Mouse (Mus musculus) kidney, postnatal 36 days (tissue): ENCODE measurements around the gene Cmtm7.

ENCODE experiments used
- DNase-seq, 2 experiments: peaks; one replicate each; pipeline ENCODE4 v3.0.0; 2021 to 2022; ENCODE audit warnings: mixed read lengths in 2 of 2

The Cmtm7 gene

GRCm38 (mm10) chr9:114794491-114794890 lies 12.8 kb upstream of the Cmtm7 start:
- no peak for DNase-seq

- no peak for DNase-seq
Observed at GRCm38 (mm10) chr9:114793764-114794295, 12.2 kb upstream of the Cmtm7 start.

DNA sequence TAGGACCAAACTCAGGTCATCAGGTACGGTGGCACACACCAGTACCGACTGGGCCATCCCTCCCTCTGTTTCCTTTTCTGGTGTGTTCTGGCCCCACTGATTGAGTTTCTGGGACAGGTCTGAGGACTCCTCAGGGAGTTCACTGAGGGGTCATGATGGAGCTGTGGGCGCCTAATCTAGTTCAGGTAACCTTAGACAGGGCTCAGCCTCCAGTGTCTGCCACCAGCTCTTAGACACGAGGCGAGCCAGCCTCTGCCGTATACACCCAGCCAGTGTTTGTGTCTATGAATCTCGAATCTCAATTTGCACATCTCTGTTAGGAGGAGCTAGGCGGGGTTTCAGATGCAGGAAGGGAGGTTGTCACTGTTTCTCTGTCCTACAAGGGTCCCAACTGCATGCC lies 8.3 kb upstream of the Cmtm7 start:
- DNase-seq = no peak

DNA sequence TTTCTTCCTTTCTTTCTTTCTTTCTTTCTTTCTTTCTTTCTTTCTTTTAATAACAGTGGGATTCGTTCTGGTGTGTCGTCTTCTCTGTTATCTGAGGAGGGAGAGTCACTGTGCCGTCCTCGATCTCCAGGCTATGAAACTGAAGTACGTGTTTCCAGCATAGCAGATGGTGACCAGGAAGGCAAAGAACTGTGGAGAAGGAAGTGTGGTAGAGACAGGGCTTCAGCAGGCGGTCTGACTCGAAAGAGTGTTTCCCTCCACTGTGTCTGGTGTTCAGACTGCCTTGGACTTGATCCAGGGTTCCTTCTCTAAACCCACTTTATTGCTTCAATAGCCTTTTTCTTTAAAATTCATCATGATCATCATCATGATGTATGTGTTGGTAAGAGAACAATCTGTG lies 7.9 kb upstream of the Cmtm7 start:
- DNase-seq = no peak

GRCm38 (mm10) chr9:114788697-114789096 lies 7.0 kb upstream of the Cmtm7 start:
- no peak for DNase-seq

GRCm38 (mm10) chr9:114787716-114788115 lies 6.1 kb upstream of the Cmtm7 start:
- DNase-seq = no peak

DNA sequence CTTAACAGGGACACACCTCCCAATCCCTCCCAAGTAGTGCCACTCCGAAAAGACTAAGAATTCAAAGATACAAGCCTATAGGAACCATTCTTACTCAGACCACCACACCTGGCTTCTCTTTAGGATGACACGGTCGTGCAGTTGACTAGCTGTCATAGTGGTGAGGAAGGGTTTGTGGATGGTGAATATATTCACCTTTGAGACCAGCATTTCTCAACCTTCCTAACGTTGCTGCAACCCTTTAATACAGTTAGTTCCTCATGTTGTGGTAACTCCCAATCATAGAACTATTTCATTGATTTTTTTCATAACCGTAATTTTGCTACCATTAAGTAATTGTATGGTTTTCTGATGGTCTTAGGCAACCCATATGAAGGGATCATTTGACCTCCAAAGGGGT lies 5.5 kb upstream of the Cmtm7 start:
- DNase-seq = no peak

GRCm38 (mm10) chr9:114785432-114786125 lies 3.9 kb upstream of the Cmtm7 start:
- DNase-seq = no peak

DNA sequence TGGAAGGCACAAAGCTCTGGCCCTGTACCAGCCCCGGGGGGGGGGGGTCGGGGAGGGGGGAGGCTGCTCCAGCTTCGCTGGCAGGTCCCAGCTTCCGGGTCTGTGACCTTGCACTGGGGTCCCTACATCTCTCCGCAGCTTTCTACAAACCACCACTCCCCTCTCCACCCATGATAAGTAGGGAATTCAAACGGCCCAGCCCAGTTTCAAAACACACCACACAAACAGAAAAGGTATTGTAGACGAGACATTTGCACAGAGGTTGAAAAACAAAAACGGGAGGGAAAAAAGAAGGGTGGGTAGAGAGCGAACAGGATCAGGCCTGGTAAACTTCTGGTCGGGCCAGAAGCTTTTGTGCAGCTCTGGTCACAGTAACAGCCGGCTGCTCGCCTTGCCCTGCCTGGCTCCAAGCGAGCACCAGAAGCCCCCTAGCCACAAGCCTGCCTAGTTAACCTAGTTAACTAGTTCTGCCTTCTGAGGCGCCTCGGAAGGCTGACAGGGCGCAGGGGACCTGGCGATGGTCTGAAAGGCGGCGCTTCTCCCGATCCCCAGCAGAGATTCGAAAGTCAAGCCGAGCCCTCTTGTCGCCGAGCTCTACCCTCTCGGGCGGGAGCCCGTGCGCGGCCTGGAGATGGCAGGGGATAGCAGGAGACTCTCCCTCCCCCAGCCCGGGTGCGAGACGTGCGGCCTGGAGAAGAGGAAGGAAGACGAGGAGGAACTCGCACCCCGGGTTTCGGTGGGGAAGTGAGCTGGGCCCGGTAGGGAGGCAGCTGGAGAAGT lies 720 bp downstream of the Cmtm7 start:
- DNase-seq = peak in 1 of 2 experiments; percentile 63

- DNase-seq = no peak
Observed at GRCm38 (mm10) chr9:114779984-114780745, 1.5 kb downstream of the Cmtm7 start.

- DNase-seq = no peak
Observed at GRCm38 (mm10) chr9:114778877-114779276, 2.8 kb downstream of the Cmtm7 start.

DNA sequence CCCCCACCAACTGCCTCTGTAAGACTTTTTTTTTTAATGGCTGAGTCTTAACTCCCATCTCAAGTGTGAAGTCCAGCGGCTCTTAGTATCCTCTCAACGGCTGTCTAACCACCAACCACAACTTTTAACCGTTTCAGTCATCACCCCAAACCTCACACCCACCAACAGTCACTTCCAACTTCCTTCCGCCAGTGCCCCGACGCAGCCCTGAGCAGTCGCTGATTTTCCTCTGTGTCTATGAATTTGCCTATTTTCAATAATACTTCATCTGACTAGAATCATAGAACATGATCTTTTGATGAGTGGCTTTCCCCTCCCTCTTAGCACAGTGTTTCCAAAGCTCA lies 3.6 kb downstream of the Cmtm7 start:
- DNase-seq = no peak

- no peak for DNase-seq
Observed at GRCm38 (mm10) chr9:114777178-114778046, 4.2 kb downstream of the Cmtm7 start.

GRCm38 (mm10) chr9:114776361-114776760 lies 5.3 kb downstream of the Cmtm7 start:
- no peak for DNase-seq

DNA sequence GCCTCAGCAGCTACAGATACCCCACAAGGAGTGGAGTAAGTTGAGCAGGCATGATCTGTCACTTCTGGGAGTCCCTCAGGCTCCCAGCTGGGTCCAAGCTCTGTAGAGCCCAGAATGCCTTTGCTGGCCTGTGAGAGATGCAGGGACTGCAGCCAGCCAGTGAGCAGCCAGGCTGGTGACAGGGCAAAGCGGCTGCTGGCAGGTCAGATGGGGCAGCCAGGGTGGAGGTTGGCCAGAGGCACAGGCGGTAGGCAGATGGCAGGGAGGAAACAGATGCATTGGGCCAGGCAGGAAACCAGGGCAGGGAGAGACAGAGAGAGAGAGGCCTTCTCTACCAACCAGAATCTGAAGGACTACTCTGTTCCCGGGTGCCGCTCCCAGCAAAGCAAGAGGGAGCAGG lies 6.4 kb downstream of the Cmtm7 start:
- no peak for DNase-seq

GRCm38 (mm10) chr9:114774629-114775028 lies 7.0 kb downstream of the Cmtm7 start:
- DNase-seq = no peak

DNA sequence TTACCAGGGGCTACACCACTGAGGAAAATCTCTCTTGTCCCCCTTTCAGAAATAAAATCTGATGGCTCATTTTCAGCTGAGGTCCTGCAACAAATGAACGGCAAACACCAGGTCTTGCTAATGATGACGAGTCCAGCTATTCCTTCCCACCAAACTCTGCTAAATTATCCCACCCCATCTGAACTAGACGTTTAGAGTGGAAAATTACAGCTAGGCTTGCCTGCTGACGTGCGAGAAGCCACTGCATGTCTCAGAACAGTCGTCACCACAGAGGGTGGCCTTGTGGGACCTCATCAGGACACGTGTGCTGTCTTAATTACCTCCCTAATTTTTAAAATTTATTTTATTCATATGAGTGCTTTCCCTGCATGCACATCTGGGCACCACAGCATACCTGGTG lies 10.1 kb downstream of the Cmtm7 start:
- no peak for DNase-seq

- DNase-seq = no peak
Observed at GRCm38 (mm10) chr9:114770224-114770623, 11.4 kb downstream of the Cmtm7 start.

GRCm38 (mm10) chr9:114768066-114768465 lies 13.6 kb downstream of the Cmtm7 start:
- DNase-seq = peak in 1 of 2 experiments; percentile 38

DNA sequence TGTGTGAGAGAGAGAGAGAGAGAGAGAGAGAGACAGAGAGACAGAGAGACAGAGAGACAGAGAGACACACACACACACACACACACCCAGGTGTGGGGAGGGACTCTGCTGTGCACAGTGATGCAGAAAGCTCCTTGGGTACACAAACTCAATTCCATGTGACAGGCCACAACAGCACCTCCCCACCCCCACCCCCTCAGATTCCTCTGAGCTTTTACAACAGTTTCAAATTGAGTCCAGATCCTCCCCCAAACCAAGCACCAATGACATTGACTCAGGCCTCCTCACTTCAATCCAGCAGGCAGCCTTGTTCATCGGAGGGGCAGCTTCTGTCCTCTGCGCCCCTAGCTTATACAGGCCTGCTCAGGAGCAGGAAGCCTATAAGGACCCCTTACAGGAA lies 14.1 kb downstream of the Cmtm7 start:
- no peak for DNase-seq

GRCm38 (mm10) chr9:114767030-114767429 lies 14.6 kb downstream of the Cmtm7 start:
- DNase-seq = peak in 1 of 2 experiments; percentile 48

- peak in 1 of 2 experiments; percentile 81 for DNase-seq
Observed at GRCm38 (mm10) chr9:114763341-114763740, 18.3 kb downstream of the Cmtm7 start.
